Mouse (Mus musculus) ES-E14 (cell line): ENCODE measurements around the gene Rnf220. TPM values are rescaled to one million over a fixed set of nuclear protein-coding genes. Genes with fewer than 3 reads are reported as not detected.

Experiments
- DNase-seq: peaks from one replicate; pipeline ENCODE4 v3.0.0-alpha.2; 2013; ENCODE audit warnings: low read depth, low spot score
- H3K27ac ChIP-seq: 2 replicates; pipeline ENCODE4 v1.5.1; 2012; ENCODE audit warnings: low read depth, mild to moderate bottlenecking, low read length, moderate library complexity, mixed read lengths; ENCODE audit not compliant: poor library complexity, insufficient read depth, severe bottlenecking
- H3K36me3 ChIP-seq: 2 replicates; pipeline ENCODE4 v1.6.1; 2012; ENCODE audit warnings: mild to moderate bottlenecking, low read length, moderate library complexity, mixed read lengths; ENCODE audit not compliant: control insufficient read depth, poor library complexity, insufficient read depth, severe bottlenecking
- H3K4me1 ChIP-seq, 2 experiments: fragments of 150-350 bp in 1 of 2; sonication (generic) in 1 of 2; 2 replicates each; pipeline ENCODE4 v1.6.1; 2012; ENCODE audit warnings: low read length in 2 of 2, mild to moderate bottlenecking in 1 of 2, mixed read lengths in 1 of 2; ENCODE audit not compliant: control insufficient read depth in 2 of 2, insufficient read depth in 2 of 2, poor library complexity in 1 of 2
- H3K4me3 ChIP-seq, 2 experiments: fragments of 150-350 bp in 1 of 2; sonication (generic) in 1 of 2; 2 replicates each; pipeline ENCODE4 v1.5.1; 2012; ENCODE audit warnings: low read length in 2 of 2, low read depth in 1 of 2, mild to moderate bottlenecking in 1 of 2, mixed read lengths in 1 of 2; ENCODE audit not compliant: insufficient read depth in 1 of 2, poor library complexity in 1 of 2, severe bottlenecking in 1 of 2
- H3K9ac ChIP-seq: 2 replicates; pipeline ENCODE4 v1.6.1; 2012; ENCODE audit warnings: low read depth, mild to moderate bottlenecking, low read length, mixed read lengths; ENCODE audit not compliant: poor library complexity, insufficient read depth, severe bottlenecking
- H3K9me3 ChIP-seq: fragments of 150-350 bp; sonication (generic); 2 replicates; pipeline ENCODE4 v1.6.1; 2012; ENCODE audit warnings: low read depth, mild to moderate bottlenecking, low read length; ENCODE audit not compliant: control insufficient read depth, insufficient read depth
- CHD2 ChIP-seq: IDR thresholded peaks from 2 replicates; pipeline ENCODE4 v1.6.1; 2014; ENCODE audit warnings: mild to moderate bottlenecking, low read depth, low read length, inconsistent platforms
- HCFC1 ChIP-seq: IDR thresholded peaks from 2 replicates; pipeline ENCODE4 v1.6.1; 2012; ENCODE audit warnings: low read length, inconsistent platforms, borderline replicate concordance; ENCODE audit not compliant: insufficient read depth
- MAFK ChIP-seq: IDR thresholded peaks from 2 replicates; pipeline ENCODE4 v1.6.1; 2014; ENCODE audit warnings: mild to moderate bottlenecking, low read depth, low read length, inconsistent platforms; ENCODE audit not compliant: insufficient read depth
- ZC3H11A ChIP-seq: IDR thresholded peaks from 2 replicates; pipeline ENCODE4 v1.6.1; 2012; ENCODE audit warnings: low read depth, mild to moderate bottlenecking, inconsistent platforms, low read length, borderline replicate concordance
- ZNF384 ChIP-seq: IDR thresholded peaks from 2 replicates; pipeline ENCODE4 v1.6.1; 2012; ENCODE audit warnings: low read depth, low read length, inconsistent platforms
- in situ Hi-C, 2 experiments: fragments of 600-800 bp; cut with MboI; formaldehyde crosslinking; loops; one replicate each; pipeline ENCODE4 v1.15.1; 2025; ENCODE audit warnings: low sequenced_read_pairs in 2 of 2, inconsistent platforms in 1 of 2; ENCODE audit not compliant: unreplicated experiment in 2 of 2
- total RNA-seq: library from RNA; depleted of rRNA; stranded (reverse); fragments of 300-350 nt; gene quantifications from 2 replicates; pipeline ENCODE4 v1.2.3, GENCODE M21; 2012

The Rnf220 gene
- total RNA-seq, 1 experiment: 130 TPM

- Histone ChIP-seq H3K36me3 (no peaks in the 10 kb centered on the region), H3K9ac (peak overlapping the region; percentile 12; the same call in 1 of the 2 replicates), H3K9me3 (no peaks in the 10 kb centered on the region), H3K4me1 (peaks cover 2 to 19% of the 10 kb centered on the region in 2 experiments), H3K27ac (peak overlapping the region; percentile 52; the same call in 1 of the 2 replicates), H3K4me3 (0 out of 4 replicates have a peak overlapping the region, but pooled peaks of 1 of the 2 experiments have one; percentile 11)
- no peak for DNase-seq
- in situ Hi-C loops: no loop called here
- TF ChIP-seq ZNF384 (no peak), MAFK (no peak), CHD2 (no peak), ZC3H11A (no peak), HCFC1 (no peak)
Observed at GRCm38 (mm10) chr4:117379803-117380557, 116.9 kb downstream of the Rnf220 start.

- TF ChIP-seq MAFK (no peak), ZNF384 (no peak), ZC3H11A (no peak), HCFC1 (no peak), CHD2 (no peak)
- H3K27ac ChIP-seq: peak overlapping the region; percentile 87
- peaks cover 10 to 50% of the 10 kb centered on the region in 2 experiments for H3K4me1 ChIP-seq
- no peak for DNase-seq
- in situ Hi-C loops: no loop called here
- H3K4me3 ChIP-seq: peak overlapping the region; percentile 54 to 55
- peak overlapping the region; percentile 68; the same call in 1 of the 2 replicates for H3K9ac ChIP-seq
- no peaks in the 10 kb centered on the region for H3K36me3 ChIP-seq
- H3K9me3 ChIP-seq: no peaks in the 10 kb centered on the region
Observed at GRCm38 (mm10) chr4:117374078-117374540, 122.7 kb downstream of the Rnf220 start.

GRCm38 (mm10) chr4:117373324-117374077 is 123.4 kb downstream of the Rnf220 start:
- peaks cover 12 to 55% of the 10 kb centered on the region in 2 experiments for H3K4me1 ChIP-seq
- H3K4me3 ChIP-seq: peak overlapping the region; percentile 54 to 55

GRCm38 (mm10) chr4:117371896-117372295 is 125.0 kb downstream of the Rnf220 start:
- Histone ChIP-seq H3K4me3 (no peak overlapping the region), H3K27ac (no peak overlapping the region), H3K9ac (no peak overlapping the region), H3K36me3 (no peaks in the 10 kb centered on the region), H3K4me1 (peaks cover 17 to 62% of the 10 kb centered on the region in 2 experiments), H3K9me3 (no peaks in the 10 kb centered on the region)
- no peak for DNase-seq
- in situ Hi-C loops: no loop called here
- TF ChIP-seq HCFC1: no peak
- no peak for TF ChIP-seq ZC3H11A
- no peak for TF ChIP-seq ZNF384
- no peak for TF ChIP-seq CHD2
- TF ChIP-seq MAFK: no peak

More at GRCm38 (mm10) chr4:117373324-117374077, 123.4 kb downstream of the Rnf220 start:
- Histone ChIP-seq H3K9ac (no peak overlapping the region; the same call in 1 of the 2 replicates), H3K27ac (peak overlapping the region; percentile 87), H3K9me3 (no peaks in the 10 kb centered on the region), H3K36me3 (no peaks in the 10 kb centered on the region)
- DNase-seq: peak; percentile 91
- TF ChIP-seq ZNF384 (no peak), HCFC1 (no peak), MAFK (no peak), CHD2 (no peak), ZC3H11A (no peak)
- in situ Hi-C loops: no loop called here
